Mouse (Mus musculus) midbrain, postnatal 0 days (tissue): ENCODE measurements around the gene Bad. TPM values are rescaled to one million over a fixed set of nuclear protein-coding genes. Genes with fewer than 3 reads are reported as not detected.
A peak's percentile ranks its signal among the peaks of the same experiment; 100 is the strongest.
"Not testable (repeated sequence)": the region's sequence is repeated elsewhere in the genome, so short reads cannot be mapped to it uniquely, and the experiment has no call there.

Source experiments
- ATAC-seq: fragments of 200-750 bp; cut with Nextera tagmentation; 2 replicates; pipeline ENCODE4 v1.8.0; 2017; ENCODE audit warnings: moderate number of reproducible peaks, mild to moderate bottlenecking, moderate TSS enrichment, moderate library complexity; ENCODE audit not compliant: low FRiP score
- DNase-seq: peaks from one replicate; pipeline ENCODE4 v3.0.0-alpha.2; 2015; ENCODE audit warnings: low spot score
- H3K27ac ChIP-seq: fragments of 300-500 bp; sonication (generic); 2 replicates; pipeline ENCODE4 v1.5.1; 2014; ENCODE audit warnings: low read depth, mild to moderate bottlenecking, low read length, mixed read lengths
- H3K27me3 ChIP-seq: fragments of 300-500 bp; sonication (generic); 2 replicates; pipeline ENCODE4 v1.6.1; 2014; ENCODE audit warnings: low read length, control low read depth, mixed read lengths; ENCODE audit not compliant: insufficient read depth
- H3K36me3 ChIP-seq: fragments of 300-500 bp; sonication (generic); 2 replicates; pipeline ENCODE4 v1.6.1; 2014; ENCODE audit warnings: low read length, control low read depth, mixed read lengths; ENCODE audit not compliant: insufficient read depth
- H3K4me1 ChIP-seq: fragments of 300-500 bp; sonication (generic); 2 replicates; pipeline ENCODE4 v1.6.1; 2014; ENCODE audit warnings: mild to moderate bottlenecking, control low read depth, antibody characterized with exemption, low read length, mixed read lengths; ENCODE audit not compliant: insufficient read depth
- H3K4me2 ChIP-seq: fragments of 300-500 bp; sonication (generic); 2 replicates; pipeline ENCODE4 v1.6.1; 2014; ENCODE audit warnings: low read depth, mild to moderate bottlenecking, low read length, mixed read lengths; ENCODE audit not compliant: poor library complexity, severe bottlenecking
- H3K4me3 ChIP-seq: fragments of 300-500 bp; sonication (generic); 2 replicates; pipeline ENCODE4 v1.5.1; 2014; ENCODE audit warnings: low read depth, mild to moderate bottlenecking, low read length, moderate library complexity
- H3K9ac ChIP-seq: fragments of 300-500 bp; sonication (generic); replicated peaks from 2 replicates; pipeline ENCODE4 v1.6.1; 2014; ENCODE audit warnings: mild to moderate bottlenecking, low read length, moderate library complexity, mixed read lengths; ENCODE audit not compliant: poor library complexity, severe bottlenecking
- H3K9me3 ChIP-seq: fragments of 300-500 bp; sonication (generic); 2 replicates; pipeline ENCODE4 v1.6.1; 2016; ENCODE audit warnings: low read length, control low read depth
- CTCF ChIP-seq: IDR thresholded peaks from 2 replicates; pipeline ENCODE4 v1.5.1; 2016; ENCODE audit warnings: antibody characterized with exemption, mild to moderate bottlenecking
- WGBS: fragments of 180-500 bp; shearing (Covaris S2); extraction: QIAGEN DNeasy Blood & Tissue Kit; methylation state at CpG from one replicate; pipeline ENCODE4 v1.1.7; 2014; 5-methylcytosine and 5-hydroxymethylcytosine counted together
- polyA plus RNA-seq: library from polyadenylated mRNA; unstranded; fragments of >200 nt; fragmentation: Nextera tagmentation; extraction: Ambion mirVana; gene quantifications from 2 replicates; pipeline ENCODE4 v1.2.1, GENCODE M21; 2015
- total RNA-seq: library from RNA; depleted of rRNA; stranded (reverse); fragments of >200 nt; gene quantifications from 2 replicates; pipeline ENCODE4 v1.2.3, GENCODE M21; 2014

Bad gene
- total and polyA plus RNA-seq, 2 experiments from 2014 or later, result 50.3 to 91.6 TPM

- ATAC-seq (no peak), DNase-seq (peak; percentile 10)
- Histone ChIP-seq H3K4me2 (peak overlapping the region; percentile 76), H3K4me1 (peaks cover 9% of the 10 kb centered on the region), H3K9ac (peak overlapping the region; percentile 72), H3K9me3 (no peaks in the 10 kb centered on the region), H3K4me3 (peak overlapping the region; percentile 58), H3K36me3 (peaks cover 57% of the 10 kb centered on the region), H3K27ac (peak overlapping the region; percentile 93), H3K27me3 (no peaks in the 10 kb centered on the region)
- no peak for TF ChIP-seq CTCF
- 10% methylated on average over 11 of the region's 11 CpGs for WGBS
These were observed 32.6 kb upstream of the Bad start for GRCm38 (mm10) chr19:6909021-6909420.

- Histone ChIP-seq H3K9ac (peak within 1 kb of the TSS; percentile 72), H3K4me2 (peak within 1 kb of the TSS; percentile 76), H3K36me3 (peaks cover 56% of the 10 kb centered on the region), H3K27ac (peak within 1 kb of the TSS; percentile 93), H3K4me3 (peak within 1 kb of the TSS; percentile 58), H3K27me3 (no peaks in the 10 kb centered on the region), H3K4me1 (peaks cover 9% of the 10 kb centered on the region), H3K9me3 (no peaks in the 10 kb centered on the region)
- peak; percentile 46 for TF ChIP-seq CTCF
- DNase-seq, result peak; percentile 99
- peak; percentile 93 for ATAC-seq
- whole genome bisulfite sequencing, result under 1% methylated on average over 65 of the region's 65 CpGs
These were observed 32.0 kb upstream of the Bad start, which contains the start of the genes Trmt112 and Prdx5 for GRCm38 (mm10) chr19:6909507-6910289. Trmt112 (plus strand) TSS chr19:6909698. Prdx5 (minus strand) TSS chr19:6910106.

GRCm38 (mm10) chr19:6910306-6910705 lies 31.4 kb upstream of the Bad start:
- DNase-seq, result peak; percentile 60
- H3K9me3 ChIP-seq, H3K4me1 ChIP-seq, ATAC-seq, H3K27me3 ChIP-seq: not testable (repeated sequence)
- peak overlapping the region; percentile 93 for H3K27ac ChIP-seq
- peaks cover 50% of the 10 kb centered on the region for H3K36me3 ChIP-seq
- under 1% methylated on average over 30 of the region's 30 CpGs for WGBS
- peak overlapping the region; percentile 58 for H3K4me3 ChIP-seq
- H3K9ac ChIP-seq, result peak overlapping the region; percentile 50
- peak overlapping the region; percentile 76 for H3K4me2 ChIP-seq

- Histone ChIP-seq H3K4me2 (no peak overlapping the region), H3K36me3 (peaks cover 41% of the 10 kb centered on the region), H3K4me3 (no peak overlapping the region), H3K9ac (no peak overlapping the region), H3K27ac (no peak overlapping the region), H3K9me3 (no peaks in the 10 kb centered on the region), H3K27me3 (no peaks in the 10 kb centered on the region), H3K4me1 (peaks cover 9% of the 10 kb centered on the region)
- DNase-seq (no peak), ATAC-seq (no peak)
- 76% methylated on average over 19 of the region's 19 CpGs for WGBS
- TF ChIP-seq CTCF, result no peak
These were observed 30.3 kb upstream of the Bad start for GRCm38 (mm10) chr19:6911101-6912074.

GRCm38 (mm10) chr19:6912205-6912970 lies 29.3 kb upstream of the Bad start:
- Histone ChIP-seq H3K36me3 (peaks cover 31% of the 10 kb centered on the region), H3K9ac (no peak overlapping the region), H3K27ac (no peak overlapping the region), H3K27me3 (no peaks in the 10 kb centered on the region), H3K9me3 (no peaks in the 10 kb centered on the region), H3K4me2 (no peak overlapping the region), H3K4me3 (no peak overlapping the region), H3K4me1 (peaks cover 9% of the 10 kb centered on the region)
- WGBS, result 94% methylated on average over 15 of the region's 15 CpGs
- ATAC-seq (no peak), DNase-seq (no peak)
- TF ChIP-seq CTCF, result no peak
